Mouse (Mus musculus): ENCODE results near the gene Tenm4. TPM values are rescaled to one million over a fixed set of nuclear protein-coding genes. Genes with fewer than 3 reads are reported as not detected.

Tenm4 gene
- polyA plus RNA-seq, 1 experiment from 2014 or later = 4.6 TPM

- ATAC-seq = no peak
- no peak overlapping the region for H3K9ac ChIP-seq (ENCODE audit: low read depth, low read length)
Observed at GRCm38 (mm10) chr7:96719926-96720325, 548.9 kb downstream of the Tenm4 start.

GRCm38 (mm10) chr7:96720465-96720864 is 549.4 kb downstream of the Tenm4 start:
- no peak overlapping the region for H3K9ac ChIP-seq (ENCODE audit: low read depth, low read length)
- ATAC-seq = no peak
- H3K27me3 ChIP-seq (replicated peaks; ENCODE audit: control insufficient read depth, insufficient read depth, low read length) = no peaks in the 10 kb centered on the region
- H3K4me3 ChIP-seq (ENCODE audit: low read depth, low read length) = no peak overlapping the region
- no peaks in the 10 kb centered on the region for H3K4me1 ChIP-seq (replicated peaks; ENCODE audit: control insufficient read depth, insufficient read depth, low read length)
- WGBS = 53% methylated on average over 5 of the region's 5 CpGs
- no peak overlapping the region for H3K27ac ChIP-seq (ENCODE audit: low read depth, low read length)
- H3K9me3 ChIP-seq (ENCODE audit: control insufficient read depth) = no peaks in the 10 kb centered on the region
- TF ChIP-seq CTCF (IDR thresholded peaks at IDR 0.05; ENCODE audit: low read depth) = no peak
- no peak overlapping the region for H3K4me2 ChIP-seq (replicated peaks; ENCODE audit: low read depth)
- H3K36me3 ChIP-seq (ENCODE audit: control insufficient read depth, insufficient read depth) = no peaks in the 10 kb centered on the region

More at GRCm38 (mm10) chr7:96719926-96720325, 548.9 kb downstream of the Tenm4 start:
- Histone ChIP-seq H3K27ac (ENCODE audit: low read depth, low read length) (no peak overlapping the region), H3K27me3 (replicated peaks; ENCODE audit: control insufficient read depth, insufficient read depth, low read length) (no peaks in the 10 kb centered on the region), H3K4me1 (replicated peaks; ENCODE audit: control insufficient read depth, insufficient read depth, low read length) (no peaks in the 10 kb centered on the region), H3K4me2 (replicated peaks; ENCODE audit: low read depth) (no peak overlapping the region), H3K4me3 (ENCODE audit: low read depth, low read length) (no peak overlapping the region), H3K9me3 (ENCODE audit: control insufficient read depth) (no peaks in the 10 kb centered on the region), H3K36me3 (ENCODE audit: control insufficient read depth, insufficient read depth) (no peaks in the 10 kb centered on the region)
- no peak for TF ChIP-seq CTCF (IDR thresholded peaks at IDR 0.05; ENCODE audit: low read depth)
- WGBS = 68% methylated on average over 1 of the region's 1 CpGs

- no peak overlapping the region for H3K4me3 ChIP-seq (ENCODE audit: low read depth, low read length)
- no peak for ATAC-seq
- WGBS = 52% methylated on average over 3 of the region's 3 CpGs
- no peak overlapping the region for H3K27ac ChIP-seq (ENCODE audit: low read depth, low read length)
- H3K27me3 ChIP-seq (replicated peaks; ENCODE audit: control insufficient read depth, insufficient read depth, low read length) = no peaks in the 10 kb centered on the region
- no peak overlapping the region for H3K9ac ChIP-seq (ENCODE audit: low read depth, low read length)
- no peak overlapping the region for H3K4me2 ChIP-seq (replicated peaks; ENCODE audit: low read depth)
- H3K4me1 ChIP-seq (replicated peaks; ENCODE audit: control insufficient read depth, insufficient read depth, low read length) = no peaks in the 10 kb centered on the region
- H3K9me3 ChIP-seq (ENCODE audit: control insufficient read depth) = no peaks in the 10 kb centered on the region
- no peak for TF ChIP-seq CTCF (IDR thresholded peaks at IDR 0.05; ENCODE audit: low read depth)
- no peaks in the 10 kb centered on the region for H3K36me3 ChIP-seq (ENCODE audit: control insufficient read depth, insufficient read depth)
Observed at GRCm38 (mm10) chr7:96722796-96723195, 551.8 kb downstream of the Tenm4 start.

- 97% methylated on average over 5 of the region's 5 CpGs for WGBS
- Histone ChIP-seq H3K27ac (ENCODE audit: low read depth, low read length) (no peak overlapping the region), H3K36me3 (ENCODE audit: control insufficient read depth, insufficient read depth) (no peaks in the 10 kb centered on the region), H3K4me2 (replicated peaks; ENCODE audit: low read depth) (no peak overlapping the region), H3K9me3 (ENCODE audit: control insufficient read depth) (no peaks in the 10 kb centered on the region), H3K4me3 (ENCODE audit: low read depth, low read length) (no peak overlapping the region), H3K27me3 (replicated peaks; ENCODE audit: control insufficient read depth, insufficient read depth, low read length) (no peaks in the 10 kb centered on the region), H3K4me1 (replicated peaks; ENCODE audit: control insufficient read depth, insufficient read depth, low read length) (no peaks in the 10 kb centered on the region), H3K9ac (ENCODE audit: low read depth, low read length) (no peak overlapping the region)
- no peak for ATAC-seq
- TF ChIP-seq CTCF (IDR thresholded peaks at IDR 0.05; ENCODE audit: low read depth) = no peak
Observed at GRCm38 (mm10) chr7:96725603-96726002, 554.6 kb downstream of the Tenm4 start.

GRCm38 (mm10) chr7:96730360-96730759 is 559.3 kb downstream of the Tenm4 start:
- H3K36me3 ChIP-seq (ENCODE audit: control insufficient read depth, insufficient read depth) = no peaks in the 10 kb centered on the region
- no peak for ATAC-seq
- H3K27ac ChIP-seq (ENCODE audit: low read depth, low read length) = no peak overlapping the region
- H3K4me3 ChIP-seq (ENCODE audit: low read depth, low read length) = no peak overlapping the region
- H3K27me3 ChIP-seq (replicated peaks; ENCODE audit: control insufficient read depth, insufficient read depth, low read length) = no peaks in the 10 kb centered on the region
- H3K9me3 ChIP-seq (ENCODE audit: control insufficient read depth) = no peaks in the 10 kb centered on the region
- no peak overlapping the region for H3K9ac ChIP-seq (ENCODE audit: low read depth, low read length)
- H3K4me2 ChIP-seq (replicated peaks; ENCODE audit: low read depth) = no peak overlapping the region
- no peaks in the 10 kb centered on the region for H3K4me1 ChIP-seq (replicated peaks; ENCODE audit: control insufficient read depth, insufficient read depth, low read length)
- WGBS = 95% methylated on average over 1 of the region's 1 CpGs
- TF ChIP-seq CTCF (IDR thresholded peaks at IDR 0.05; ENCODE audit: low read depth) = no peak

GRCm38 (mm10) chr7:96731947-96732346 is 560.9 kb downstream of the Tenm4 start:
- Histone ChIP-seq H3K36me3 (ENCODE audit: control insufficient read depth, insufficient read depth) (no peaks in the 10 kb centered on the region), H3K4me1 (replicated peaks; ENCODE audit: control insufficient read depth, insufficient read depth, low read length) (no peaks in the 10 kb centered on the region), H3K4me3 (ENCODE audit: low read depth, low read length) (no peak overlapping the region), H3K27ac (ENCODE audit: low read depth, low read length) (no peak overlapping the region), H3K9ac (ENCODE audit: low read depth, low read length) (no peak overlapping the region), H3K27me3 (replicated peaks; ENCODE audit: control insufficient read depth, insufficient read depth, low read length) (no peaks in the 10 kb centered on the region), H3K4me2 (replicated peaks; ENCODE audit: low read depth) (no peak overlapping the region), H3K9me3 (ENCODE audit: control insufficient read depth) (no peaks in the 10 kb centered on the region)
- TF ChIP-seq CTCF (IDR thresholded peaks at IDR 0.05; ENCODE audit: low read depth) = no peak
- 83% methylated on average over 4 of the region's 4 CpGs for WGBS
- no peak for ATAC-seq
